Mouse (Mus musculus): ENCODE data around the gene Notum. TPM values are rescaled to one million over a fixed set of nuclear protein-coding genes. Genes with fewer than 3 reads are reported as not detected.

Notum gene
- polyA plus RNA-seq, 1 experiment = 0.24 TPM

GRCm38 (mm10) chr11:120633520-120634343, 27.2 kb downstream of the Notum start, which contains the start of gene Mafg:
Mafg (minus strand) TSS chr11:120633600.
- Histone ChIP-seq H3K27ac (ENCODE audit: control insufficient read depth, insufficient read depth, low read length) (no peak within 1 kb of the TSS), H3K36me3 (ENCODE audit: control insufficient read depth, insufficient read depth, low read length) (no peaks in the 10 kb centered on the region), H3K27me3 (ENCODE audit: control insufficient read depth, insufficient read depth, low read length) (no peaks in the 10 kb centered on the region), H3K4me1 (replicated peaks; ENCODE audit: control insufficient read depth, insufficient read depth, low read length) (peaks cover 45% of the 10 kb centered on the region), H3K4me3 (ENCODE audit: control insufficient read depth, insufficient read depth, low read length) (peak within 1 kb of the TSS; percentile 84)
- 17% methylated on average over 56 of the region's 58 CpGs for WGBS
- TF ChIP-seq CTCF (IDR thresholded peaks at IDR 0.05; ENCODE audit: borderline replicate concordance, control insufficient read depth, extremely low read depth, insufficient read depth, low read length, poor library complexity) (peak; percentile 29; the same call in 1 of the 2 replicates), POLR2A (IDR thresholded peaks at IDR 0.05; ENCODE audit: control insufficient read depth, extremely low read depth, insufficient read depth, low read length, poor library complexity) (no peak)
- peak; percentile 85 for DNase-seq

GRCm38 (mm10) chr11:120632559-120633519, 28.1 kb downstream of the Notum start:
- TF ChIP-seq POLR2A (IDR thresholded peaks at IDR 0.05; ENCODE audit: control insufficient read depth, extremely low read depth, insufficient read depth, low read length, poor library complexity) = no peak
- no peak for TF ChIP-seq CTCF (IDR thresholded peaks at IDR 0.05; ENCODE audit: borderline replicate concordance, control insufficient read depth, extremely low read depth, insufficient read depth, low read length, poor library complexity)
- peak overlapping the region; percentile 84 for H3K4me3 ChIP-seq (ENCODE audit: control insufficient read depth, insufficient read depth, low read length)
- H3K36me3 ChIP-seq (ENCODE audit: control insufficient read depth, insufficient read depth, low read length) = no peaks in the 10 kb centered on the region
- WGBS = under 1% methylated on average over 116 of the region's 116 CpGs
- peaks cover 49% of the 10 kb centered on the region for H3K4me1 ChIP-seq (replicated peaks; ENCODE audit: control insufficient read depth, insufficient read depth, low read length)
- H3K27me3 ChIP-seq (ENCODE audit: control insufficient read depth, insufficient read depth, low read length) = no peaks in the 10 kb centered on the region
- no peak overlapping the region for H3K27ac ChIP-seq (ENCODE audit: control insufficient read depth, insufficient read depth, low read length)
- peak; percentile 49 for DNase-seq

- Histone ChIP-seq H3K27ac (ENCODE audit: control insufficient read depth, insufficient read depth, low read length) (peak overlapping the region; percentile 19), H3K36me3 (ENCODE audit: control insufficient read depth, insufficient read depth, low read length) (no peaks in the 10 kb centered on the region), H3K4me1 (replicated peaks; ENCODE audit: control insufficient read depth, insufficient read depth, low read length) (peaks cover 58% of the 10 kb centered on the region), H3K4me3 (ENCODE audit: control insufficient read depth, insufficient read depth, low read length) (peak overlapping the region; percentile 84; the same call in 1 of the 2 replicates), H3K27me3 (ENCODE audit: control insufficient read depth, insufficient read depth, low read length) (no peaks in the 10 kb centered on the region)
- 45% methylated on average over 4 of the region's 4 CpGs for WGBS
- no peak for TF ChIP-seq POLR2A (IDR thresholded peaks at IDR 0.05; ENCODE audit: control insufficient read depth, extremely low read depth, insufficient read depth, low read length, poor library complexity)
- no peak for TF ChIP-seq CTCF (IDR thresholded peaks at IDR 0.05; ENCODE audit: borderline replicate concordance, control insufficient read depth, extremely low read depth, insufficient read depth, low read length, poor library complexity)
- no peak for DNase-seq
Observed at GRCm38 (mm10) chr11:120631726-120632448, 29.1 kb downstream of the Notum start.

GRCm38 (mm10) chr11:120630881-120631725, 29.9 kb downstream of the Notum start:
- Histone ChIP-seq H3K4me1 (replicated peaks; ENCODE audit: control insufficient read depth, insufficient read depth, low read length) (peaks cover 64% of the 10 kb centered on the region), H3K27ac (ENCODE audit: control insufficient read depth, insufficient read depth, low read length) (peak overlapping the region; percentile 19), H3K4me3 (ENCODE audit: control insufficient read depth, insufficient read depth, low read length) (no peak overlapping the region), H3K36me3 (ENCODE audit: control insufficient read depth, insufficient read depth, low read length) (no peaks in the 10 kb centered on the region), H3K27me3 (ENCODE audit: control insufficient read depth, insufficient read depth, low read length) (no peaks in the 10 kb centered on the region)
- no peak for DNase-seq
- 4% methylated on average over 7 of the region's 7 CpGs for WGBS
- TF ChIP-seq CTCF (IDR thresholded peaks at IDR 0.05; ENCODE audit: borderline replicate concordance, control insufficient read depth, extremely low read depth, insufficient read depth, low read length, poor library complexity) (no peak), POLR2A (IDR thresholded peaks at IDR 0.05; ENCODE audit: control insufficient read depth, extremely low read depth, insufficient read depth, low read length, poor library complexity) (no peak)

GRCm38 (mm10) chr11:120630401-120630871, 30.5 kb downstream of the Notum start:
- Histone ChIP-seq H3K4me1 (replicated peaks; ENCODE audit: control insufficient read depth, insufficient read depth, low read length) (peaks cover 69% of the 10 kb centered on the region), H3K27me3 (ENCODE audit: control insufficient read depth, insufficient read depth, low read length) (no peaks in the 10 kb centered on the region), H3K4me3 (ENCODE audit: control insufficient read depth, insufficient read depth, low read length) (no peak overlapping the region), H3K36me3 (ENCODE audit: control insufficient read depth, insufficient read depth, low read length) (no peaks in the 10 kb centered on the region), H3K27ac (ENCODE audit: control insufficient read depth, insufficient read depth, low read length) (peak overlapping the region; percentile 13)
- no peak for TF ChIP-seq CTCF (IDR thresholded peaks at IDR 0.05; ENCODE audit: borderline replicate concordance, control insufficient read depth, extremely low read depth, insufficient read depth, low read length, poor library complexity)
- no peak for TF ChIP-seq POLR2A (IDR thresholded peaks at IDR 0.05; ENCODE audit: control insufficient read depth, extremely low read depth, insufficient read depth, low read length, poor library complexity)
- no peak for DNase-seq
- 28% methylated on average over 5 of the region's 5 CpGs for WGBS

Measured in thymus, adult 2 months (tissue).